Mouse (Mus musculus) intestine, embryonic 16.5 days (tissue): ENCODE measurements around the gene 3110082I17Rik. TPM values are rescaled to one million over a fixed set of nuclear protein-coding genes. Genes with fewer than 3 reads are reported as not detected.

Source experiments
- ATAC-seq: fragments of 200-750 bp; cut with Nextera tagmentation; 2 replicates; pipeline ENCODE4 v1.8.0; 2017; ENCODE audit warnings: moderate TSS enrichment, moderate library complexity
- H3K27ac ChIP-seq: fragments of 300-500 bp; sonication (generic); 2 replicates; pipeline ENCODE4 v1.5.1; 2014; ENCODE audit warnings: mild to moderate bottlenecking, low read length
- H3K27me3 ChIP-seq: fragments of 300-500 bp; sonication (generic); replicated peaks from 2 replicates; pipeline ENCODE4 v1.6.1; 2014; ENCODE audit warnings: low read length, control low read depth, mixed read lengths; ENCODE audit not compliant: control insufficient read depth, insufficient read depth
- H3K36me3 ChIP-seq: fragments of 300-500 bp; sonication (generic); 2 replicates; pipeline ENCODE4 v1.6.1; 2014; ENCODE audit warnings: low read length, control low read depth; ENCODE audit not compliant: control insufficient read depth, insufficient read depth
- H3K4me1 ChIP-seq: fragments of 300-500 bp; sonication (generic); 2 replicates; pipeline ENCODE4 v1.6.1; 2014; ENCODE audit warnings: low read length, control low read depth, mixed read lengths; ENCODE audit not compliant: control insufficient read depth, insufficient read depth
- H3K4me2 ChIP-seq: fragments of 300-500 bp; sonication (generic); 2 replicates; pipeline ENCODE4 v1.6.1; 2014; ENCODE audit warnings: low read depth, low read length, control low read depth
- H3K4me3 ChIP-seq: fragments of 300-500 bp; sonication (generic); 2 replicates; pipeline ENCODE4 v1.5.1; 2014; ENCODE audit warnings: mild to moderate bottlenecking, low read length
- H3K9ac ChIP-seq: fragments of 300-500 bp; sonication (generic); 2 replicates; pipeline ENCODE4 v1.6.1; 2014; ENCODE audit warnings: low read depth, low read length
- H3K9me3 ChIP-seq: fragments of 300-500 bp; sonication (generic); 2 replicates; pipeline ENCODE4 v1.6.1; 2016; ENCODE audit warnings: low read length, control low read depth; ENCODE audit not compliant: control insufficient read depth
- WGBS: fragments of 180-500 bp; shearing (Covaris S2); extraction: QIAGEN DNeasy Blood & Tissue Kit; methylation state at CpG from one replicate; pipeline ENCODE4 v1.1.7; 2014; 5-methylcytosine and 5-hydroxymethylcytosine counted together
- polyA plus RNA-seq: library from polyadenylated mRNA; unstranded; fragments of >200 nt; fragmentation: Nextera tagmentation; extraction: Ambion mirVana; gene quantifications from 2 replicates; pipeline ENCODE4 v1.2.1, GENCODE M21; 2015

The 3110082I17Rik gene
- polyA plus RNA-seq, 1 experiment from 2014 or later = 35.5 TPM

- Histone ChIP-seq H3K4me1 (peaks cover 16% of the 10 kb centered on the region), H3K9me3 (no peaks in the 10 kb centered on the region), H3K4me3 (peak overlapping the region; percentile 74), H3K27me3 (no peaks in the 10 kb centered on the region), H3K27ac (peak overlapping the region; percentile 82), H3K36me3 (no peaks in the 10 kb centered on the region), H3K4me2 (peak overlapping the region; percentile 92), H3K9ac (peak overlapping the region; percentile 97)
- WGBS = 1% methylated on average over 39 of the region's 39 CpGs
- ATAC-seq = peak; percentile 94
Measured at GRCm38 (mm10) chr5:139371631-139372401, 88.5 kb downstream of the 3110082I17Rik start.

- peak overlapping the region; percentile 97 for H3K9ac ChIP-seq
- ATAC-seq = no peak
Measured at GRCm38 (mm10) chr5:139371118-139371517, 89.2 kb downstream of the 3110082I17Rik start.

GRCm38 (mm10) chr5:139370336-139370735, 90.0 kb downstream of the 3110082I17Rik start:
- H3K4me3 ChIP-seq = no peak overlapping the region
- H3K4me1 ChIP-seq = peaks cover 14% of the 10 kb centered on the region
- no peaks in the 10 kb centered on the region for H3K36me3 ChIP-seq
- whole genome bisulfite sequencing = 83% methylated on average over 6 of the region's 6 CpGs
- no peak for ATAC-seq
- no peaks in the 10 kb centered on the region for H3K9me3 ChIP-seq
- H3K4me2 ChIP-seq = no peak overlapping the region
- H3K9ac ChIP-seq = no peak overlapping the region
- H3K27me3 ChIP-seq = no peaks in the 10 kb centered on the region
- no peak overlapping the region for H3K27ac ChIP-seq

More at GRCm38 (mm10) chr5:139371118-139371517, 89.2 kb downstream of the 3110082I17Rik start:
- no peaks in the 10 kb centered on the region for H3K27me3 ChIP-seq
- H3K36me3 ChIP-seq = no peaks in the 10 kb centered on the region
- peak overlapping the region; percentile 92 for H3K4me2 ChIP-seq
- peak overlapping the region; percentile 74 for H3K4me3 ChIP-seq
- peaks cover 13% of the 10 kb centered on the region for H3K4me1 ChIP-seq
- no peaks in the 10 kb centered on the region for H3K9me3 ChIP-seq
- no peak overlapping the region for H3K27ac ChIP-seq
- WGBS = 64% methylated on average over 5 of the region's 5 CpGs

- Histone ChIP-seq H3K27me3 (no peaks in the 10 kb centered on the region), H3K36me3 (no peaks in the 10 kb centered on the region), H3K4me3 (no peak overlapping the region), H3K4me1 (peaks cover 20% of the 10 kb centered on the region), H3K4me2 (no peak overlapping the region), H3K9me3 (no peaks in the 10 kb centered on the region), H3K9ac (no peak overlapping the region), H3K27ac (no peak overlapping the region)
- WGBS = 80% methylated on average over 11 of the region's 11 CpGs
- ATAC-seq = no peak
Measured at GRCm38 (mm10) chr5:139368638-139369320, 91.5 kb downstream of the 3110082I17Rik start.

- H3K27me3 ChIP-seq = no peaks in the 10 kb centered on the region
- ATAC-seq = no peak
- H3K4me2 ChIP-seq = no peak overlapping the region
- no peak overlapping the region for H3K27ac ChIP-seq
- no peak overlapping the region for H3K9ac ChIP-seq
- H3K4me3 ChIP-seq = no peak overlapping the region
- no peaks in the 10 kb centered on the region for H3K9me3 ChIP-seq
- 83% methylated on average over 4 of the region's 4 CpGs for WGBS
- H3K4me1 ChIP-seq = peaks cover 20% of the 10 kb centered on the region
- no peaks in the 10 kb centered on the region for H3K36me3 ChIP-seq
Measured at GRCm38 (mm10) chr5:139367884-139368458, 92.4 kb downstream of the 3110082I17Rik start.

- H3K27ac ChIP-seq = no peak overlapping the region
- no peak overlapping the region for H3K4me3 ChIP-seq
- no peaks in the 10 kb centered on the region for H3K36me3 ChIP-seq
- peaks cover 15% of the 10 kb centered on the region for H3K4me1 ChIP-seq
- H3K27me3 ChIP-seq = no peaks in the 10 kb centered on the region
- no peak for ATAC-seq
- WGBS = 77% methylated on average over 11 of the region's 11 CpGs
- no peak overlapping the region for H3K4me2 ChIP-seq
- H3K9me3 ChIP-seq = no peaks in the 10 kb centered on the region
- no peak overlapping the region for H3K9ac ChIP-seq
Measured at GRCm38 (mm10) chr5:139366484-139366883, 93.8 kb downstream of the 3110082I17Rik start.

- no peak for ATAC-seq
- Histone ChIP-seq H3K27me3 (no peaks in the 10 kb centered on the region), H3K36me3 (no peaks in the 10 kb centered on the region), H3K9ac (no peak overlapping the region), H3K4me1 (peaks cover 12% of the 10 kb centered on the region), H3K4me3 (no peak overlapping the region), H3K9me3 (no peaks in the 10 kb centered on the region), H3K27ac (no peak overlapping the region), H3K4me2 (no peak overlapping the region)
- 94% methylated on average over 1 of the region's 1 CpGs for WGBS
Measured at GRCm38 (mm10) chr5:139365827-139366226, 94.5 kb downstream of the 3110082I17Rik start.

- H3K4me3 ChIP-seq = no peak overlapping the region
- no peaks in the 10 kb centered on the region for H3K27me3 ChIP-seq
- peaks cover 12% of the 10 kb centered on the region for H3K4me1 ChIP-seq
- peak overlapping the region; percentile 40 for H3K9ac ChIP-seq
- no peak overlapping the region for H3K4me2 ChIP-seq
- no peaks in the 10 kb centered on the region for H3K9me3 ChIP-seq
- WGBS = 42% methylated on average over 5 of the region's 5 CpGs
- no peaks in the 10 kb centered on the region for H3K36me3 ChIP-seq
- ATAC-seq = no peak
- peak overlapping the region; percentile 66; the same call in 1 of the 2 replicates for H3K27ac ChIP-seq
Measured at GRCm38 (mm10) chr5:139364911-139365571, 95.3 kb downstream of the 3110082I17Rik start.
